In genomic region chr19:6390251-6390650, GRCm38 (mm10) we compare ENCODE assay signal across 12 mouse cellular contexts. TPM values are rescaled to one million over a fixed set of nuclear protein-coding genes. Genes with fewer than 3 reads are reported as not detected.
A peak's percentile ranks its signal among the peaks of the same experiment; 100 is the strongest.
DNase-seq lines count a peak whose midpoint lies in the region; ATAC-seq and TF ChIP-seq lines count a peak whose summit lies in the region.
"Had no signal": no experiment of that assay in that cellular context is flagged by ENCODE, and none has a peak within 500 bp of the region (broad histone marks: within the 10 kb centered on the region; RNA-seq: fewer than 3 reads in every experiment).

No protein-coding gene starts in this region.

- no peak overlapping the region for H3K4me3 ChIP-seq in hindbrain, embryonic 15.5 days
- H3K4me3 ChIP-seq in hindbrain, embryonic 10.5 days, result no peak overlapping the region
- H3K4me3 ChIP-seq in ES-Bruce4 (ENCODE audit: low read depth, low read length), result no peak overlapping the region
- no peak overlapping the region for H3K4me3 ChIP-seq in hindbrain, embryonic 16.5 days (ENCODE audit: low read length)
- H3K4me3 ChIP-seq in liver, postnatal 0 days (ENCODE audit: low read depth, low read length), result no peak overlapping the region; the same call in 1 of the 2 replicates

- WGBS in hindbrain, embryonic 15.5 days, result 65% methylated on average over 6 of the region's 6 CpGs
- WGBS in hindbrain, embryonic 10.5 days, result 62% methylated on average over 6 of the region's 6 CpGs
- 73% methylated on average over 6 of the region's 6 CpGs for WGBS in hindbrain, embryonic 16.5 days
- WGBS in liver, postnatal 0 days (ENCODE audit: insufficient replicate concordance), result 43% methylated on average over 6 of the region's 6 CpGs

- no peak for TF ChIP-seq POLR2A in ES-Bruce4 (IDR thresholded peaks at IDR 0.05; ENCODE audit: insufficient read depth, low read length)

- no peaks in the 10 kb centered on the region for H3K9me3 ChIP-seq in hindbrain, embryonic 15.5 days
- no peaks in the 10 kb centered on the region for H3K9me3 ChIP-seq in hindbrain, embryonic 10.5 days
- no peaks in the 10 kb centered on the region for H3K9me3 ChIP-seq in ES-Bruce4 (replicated peaks; ENCODE audit: control insufficient read depth, insufficient read depth, low read length, poor library complexity, severe bottlenecking)
- no peaks in the 10 kb centered on the region for H3K9me3 ChIP-seq in hindbrain, embryonic 16.5 days (ENCODE audit: control insufficient read depth, low read length)
- no peaks in the 10 kb centered on the region for H3K9me3 ChIP-seq in liver, postnatal 0 days (ENCODE audit: low read length)
- H3K9me3 ChIP-seq: G1E had no signal

- no peak overlapping the region for H3K27ac ChIP-seq in hindbrain, embryonic 15.5 days (replicated peaks)
- no peak overlapping the region for H3K27ac ChIP-seq in hindbrain, embryonic 10.5 days
- 0 out of 2 replicates have a peak overlapping the region, but pooled peaks have one; percentile 7 for H3K27ac ChIP-seq in ES-Bruce4 (ENCODE audit: insufficient read depth, low read length)
- H3K27ac ChIP-seq in hindbrain, embryonic 16.5 days (ENCODE audit: low read depth, low read length), result no peak overlapping the region
- peak overlapping the region; percentile 46 for H3K27ac ChIP-seq in liver, postnatal 0 days (ENCODE audit: low read depth)

- H3K36me3 ChIP-seq in hindbrain, embryonic 15.5 days, result no peaks in the 10 kb centered on the region
- H3K36me3 ChIP-seq in hindbrain, embryonic 10.5 days, result peaks cover 5% of the 10 kb centered on the region; the same call in 1 of the 2 replicates
- no peaks in the 10 kb centered on the region for H3K36me3 ChIP-seq in ES-Bruce4 (ENCODE audit: control insufficient read depth, insufficient read depth, low read length, poor library complexity, severe bottlenecking)
- no peaks in the 10 kb centered on the region for H3K36me3 ChIP-seq in hindbrain, embryonic 16.5 days (ENCODE audit: control insufficient read depth, insufficient read depth, low read length)
- no peaks in the 10 kb centered on the region for H3K36me3 ChIP-seq in liver, postnatal 0 days (replicated peaks; ENCODE audit: insufficient read depth, low read length)
- H3K36me3 ChIP-seq: G1E had no signal

- no peaks in the 10 kb centered on the region for H3K27me3 ChIP-seq in hindbrain, embryonic 15.5 days
- peaks cover 33% of the 10 kb centered on the region; the same call in 1 of the 2 replicates for H3K27me3 ChIP-seq in hindbrain, embryonic 10.5 days (ENCODE audit: insufficient read depth, poor library complexity, severe bottlenecking)
- no peaks in the 10 kb centered on the region for H3K27me3 ChIP-seq in ES-Bruce4 (ENCODE audit: control insufficient read depth, insufficient read depth, low read length, poor library complexity, severe bottlenecking)
- no peaks in the 10 kb centered on the region for H3K27me3 ChIP-seq in hindbrain, embryonic 16.5 days (replicated peaks; ENCODE audit: control insufficient read depth, insufficient read depth, low read length)
- H3K27me3 ChIP-seq in liver, postnatal 0 days (ENCODE audit: insufficient read depth, low read length), result no peaks in the 10 kb centered on the region

- H3K4me1 ChIP-seq in hindbrain, embryonic 15.5 days (replicated peaks), result peaks cover 11% of the 10 kb centered on the region
- peaks cover 34% of the 10 kb centered on the region for H3K4me1 ChIP-seq in hindbrain, embryonic 10.5 days (replicated peaks)
- H3K4me1 ChIP-seq in ES-Bruce4 (ENCODE audit: control insufficient read depth, insufficient read depth, low read length), result peaks cover 3% of the 10 kb centered on the region
- 0 out of 2 replicates have a peak, but pooled peaks cover 2% of the 10 kb centered on the region for H3K4me1 ChIP-seq in hindbrain, embryonic 16.5 days (ENCODE audit: control insufficient read depth, insufficient read depth, low read depth, low read length)
- peaks cover 16% of the 10 kb centered on the region for H3K4me1 ChIP-seq in liver, postnatal 0 days (ENCODE audit: insufficient read depth)

- H3K4me2 ChIP-seq in hindbrain, embryonic 15.5 days, result peak overlapping the region; percentile 63
- peak overlapping the region; percentile 64 for H3K4me2 ChIP-seq in hindbrain, embryonic 16.5 days (ENCODE audit: low read length)
- peak overlapping the region; percentile 69 for H3K4me2 ChIP-seq in liver, postnatal 0 days (ENCODE audit: low read depth, low read length)

- no peak for TF ChIP-seq EP300 in ES-Bruce4 (IDR thresholded peaks at IDR 0.05; ENCODE audit: insufficient read depth, low read depth, low read length)
- no peak for TF ChIP-seq EP300 in liver, postnatal 0 days (IDR thresholded peaks at IDR 0.05; ENCODE audit: low read depth)

- no peak for ATAC-seq in hindbrain, embryonic 15.5 days (ENCODE audit: low FRiP score, low read depth)
- no peak for ATAC-seq in hindbrain, embryonic 16.5 days
- ATAC-seq in liver, postnatal 0 days, result peak; percentile 63

- TF ChIP-seq CTCF in ES-Bruce4 (IDR thresholded peaks at IDR 0.05; ENCODE audit: low read depth, low read length), result no peak
- TF ChIP-seq CTCF in liver, postnatal 0 days (IDR thresholded peaks at IDR 0.05; ENCODE audit: low read depth), result no peak

- DNase-seq in hindbrain, embryonic 10.5 days (ENCODE audit: low spot score), result no peak
- no peak for DNase-seq in liver, postnatal 0 days
- DNase-seq in right cerebral cortex, postnatal 10 days (ENCODE audit: low spot score in 2 of 2), result no peak
- no peak for DNase-seq in thymus, postnatal 10 days (ENCODE audit: low spot score in 2 of 2)
- DNase-seq in cerebellum, adult 9-10 months, result no peak
- DNase-seq: cerebellum, postnatal 10 days; kidney, postnatal 14 days; lung, postnatal 10 days had no signal

- H3K9ac ChIP-seq in hindbrain, embryonic 15.5 days, result no peak overlapping the region
- H3K9ac ChIP-seq in ES-Bruce4 (ENCODE audit: low read depth, poor library complexity, severe bottlenecking), result no peak overlapping the region
- peak overlapping the region; percentile 56; the same call in 1 of the 2 replicates for H3K9ac ChIP-seq in hindbrain, embryonic 16.5 days (ENCODE audit: low read depth, low read length)
- no peak overlapping the region for H3K9ac ChIP-seq in liver, postnatal 0 days (replicated peaks)

RNA-seq across cellular contexts. Expression of gene Pygm, which starts 6.1 kb away (rescaled TPM):
- 7.0 and 7.6 TPM in 2 replicates for polyA plus RNA-seq in hindbrain, embryonic 15.5 days (2015; fragmentation: Nextera tagmentation; extraction: Ambion mirVana)
- polyA plus RNA-seq in hindbrain, embryonic 10.5 days (2016; fragmentation: Nextera tagmentation; extraction: Ambion mirVana), result 1.3 and 1.9 TPM in 2 replicates
- 4.1 and 4.6 TPM in 2 replicates for polyA plus RNA-seq in ES-Bruce4 (2011; ENCODE audit: insufficient read depth, insufficient read length, low read depth, missing spikeins)
- polyA plus RNA-seq in hindbrain, embryonic 16.5 days (2015; fragmentation: Nextera tagmentation; extraction: Ambion mirVana), result 10.2 and 13.2 TPM in 2 replicates
- 2.5 and 8.9 TPM in 2 replicates for polyA plus RNA-seq in liver, postnatal 0 days (2015; fragmentation: Nextera tagmentation; extraction: Ambion mirVana)

RNA-seq across cellular contexts. Expression of gene Rasgrp2, which starts 8.9 kb away (rescaled TPM):
- polyA plus RNA-seq in hindbrain, embryonic 15.5 days (2015; fragmentation: Nextera tagmentation; extraction: Ambion mirVana), result 140 and 148 TPM in 2 replicates
- polyA plus RNA-seq in hindbrain, embryonic 10.5 days (2016; fragmentation: Nextera tagmentation; extraction: Ambion mirVana), result 20.5 and 20.7 TPM in 2 replicates
- 37.9 and 48.6 TPM in 2 replicates for polyA plus RNA-seq in ES-Bruce4 (2011; ENCODE audit: insufficient read depth, insufficient read length, low read depth, missing spikeins)
- polyA plus RNA-seq in hindbrain, embryonic 16.5 days (2015; fragmentation: Nextera tagmentation; extraction: Ambion mirVana), result 184 and 232 TPM in 2 replicates
- polyA plus RNA-seq in liver, postnatal 0 days (2015; fragmentation: Nextera tagmentation; extraction: Ambion mirVana), result 90.7 and 93.5 TPM in 2 replicates

RNA-seq across cellular contexts. Expression of gene Sf1, which starts 26.8 kb away (rescaled TPM):
- polyA plus RNA-seq in hindbrain, embryonic 15.5 days (2015; fragmentation: Nextera tagmentation; extraction: Ambion mirVana), result 103 and 117 TPM in 2 replicates
- 198 and 221 TPM in 2 replicates for polyA plus RNA-seq in hindbrain, embryonic 10.5 days (2016; fragmentation: Nextera tagmentation; extraction: Ambion mirVana)
- 333 and 355 TPM in 2 replicates for polyA plus RNA-seq in ES-Bruce4 (2011; ENCODE audit: insufficient read depth, insufficient read length, low read depth, missing spikeins)
- 81.4 and 106 TPM in 2 replicates for polyA plus RNA-seq in hindbrain, embryonic 16.5 days (2015; fragmentation: Nextera tagmentation; extraction: Ambion mirVana)
- polyA plus RNA-seq in liver, postnatal 0 days (2015; fragmentation: Nextera tagmentation; extraction: Ambion mirVana), result 34.6 and 35.7 TPM in 2 replicates

RNA-seq across cellular contexts. Expression of gene Nrxn2, which starts 28.3 kb away (rescaled TPM):
- 44.3 and 46.6 TPM in 2 replicates for polyA plus RNA-seq in hindbrain, embryonic 15.5 days (2015; fragmentation: Nextera tagmentation; extraction: Ambion mirVana)
- 4.4 and 13.2 TPM in 2 replicates for polyA plus RNA-seq in hindbrain, embryonic 10.5 days (2016; fragmentation: Nextera tagmentation; extraction: Ambion mirVana)
- 5.6 and 7.0 TPM in 2 replicates for polyA plus RNA-seq in ES-Bruce4 (2011; ENCODE audit: insufficient read depth, insufficient read length, low read depth, missing spikeins)
- polyA plus RNA-seq in hindbrain, embryonic 16.5 days (2015; fragmentation: Nextera tagmentation; extraction: Ambion mirVana), result 29.1 and 37.1 TPM in 2 replicates
- polyA plus RNA-seq in liver, postnatal 0 days (2015; fragmentation: Nextera tagmentation; extraction: Ambion mirVana), result 0.96 and 0.97 TPM in 2 replicates

RNA-seq across cellular contexts. Expression of gene Map4k2, which starts 49.3 kb away (rescaled TPM):
- 20.1 and 21.8 TPM in 2 replicates for polyA plus RNA-seq in hindbrain, embryonic 15.5 days (2015; fragmentation: Nextera tagmentation; extraction: Ambion mirVana)
- 13.1 and 14.7 TPM in 2 replicates for polyA plus RNA-seq in hindbrain, embryonic 10.5 days (2016; fragmentation: Nextera tagmentation; extraction: Ambion mirVana)
- polyA plus RNA-seq in ES-Bruce4 (2011; ENCODE audit: insufficient read depth, insufficient read length, low read depth, missing spikeins), result 10.7 and 16.9 TPM in 2 replicates
- polyA plus RNA-seq in hindbrain, embryonic 16.5 days (2015; fragmentation: Nextera tagmentation; extraction: Ambion mirVana), result 19.6 and 23.1 TPM in 2 replicates
- 5.6 and 5.7 TPM in 2 replicates for polyA plus RNA-seq in liver, postnatal 0 days (2015; fragmentation: Nextera tagmentation; extraction: Ambion mirVana)

Comparison
In these comparisons a context has a peak if more than half of its experiments do, and no peak if none do; other contexts are left out.
1. H3K27ac ChIP-seq: peak in ES-Bruce4 (single experiment) and liver, postnatal 0 days (single experiment); none in hindbrain, embryonic 15.5 days (single experiment), hindbrain, embryonic 10.5 days (single experiment) and hindbrain, embryonic 16.5 days (single experiment).
2. Peak in every context shown above with its lines, with median percentiles within 50 percentile points of each other: H3K4me2 ChIP-seq.